Mouse (Mus musculus) left cerebral cortex, postnatal 14 days (tissue): ENCODE measurements around the gene Hagh. TPM values are rescaled to one million over a fixed set of nuclear protein-coding genes. Genes with fewer than 3 reads are reported as not detected.

ENCODE experiments used
- DNase-seq, 2 experiments: peaks; one replicate each; pipeline ENCODE4 v3.0.0; 2021 to 2022; ENCODE audit warnings: low spot score in 2 of 2, mixed read lengths in 1 of 2
- intact Hi-C: fragments of 180-260 bp; cut with DNase I; formaldehyde crosslinking; loops from one replicate; pipeline ENCODE4 v1.15.1; 2025
- total RNA-seq, 2 experiments: library from RNA; stranded (reverse); gene quantifications; 2 replicates each; pipeline ENCODE4 v1.2.3; 2021

The Hagh gene
- total RNA-seq, 2 experiments from 2014 or later, result 120 to 135 TPM

- intact Hi-C loops, result no loop called here
Measured at GRCm38 (mm10) chr17:24848600-24849031, 8.7 kb downstream of the Hagh start.

GRCm38 (mm10) chr17:24849733-24850064 is 9.8 kb downstream of the Hagh start:
- DNase-seq, result no peak
- intact Hi-C loops, result no loop called here

More at GRCm38 (mm10) chr17:24848600-24849031, 8.7 kb downstream of the Hagh start:
- DNase-seq, result no peak

GRCm38 (mm10) chr17:24850065-24850772 is 10.3 kb downstream of the Hagh start, which contains the start of gene Fahd1:
Gene Fahd1, minus strand, starts transcription at chr17:24850364.
- peak; percentile 96 to 99 for DNase-seq
- intact Hi-C loops, result no loop called here

DNA sequence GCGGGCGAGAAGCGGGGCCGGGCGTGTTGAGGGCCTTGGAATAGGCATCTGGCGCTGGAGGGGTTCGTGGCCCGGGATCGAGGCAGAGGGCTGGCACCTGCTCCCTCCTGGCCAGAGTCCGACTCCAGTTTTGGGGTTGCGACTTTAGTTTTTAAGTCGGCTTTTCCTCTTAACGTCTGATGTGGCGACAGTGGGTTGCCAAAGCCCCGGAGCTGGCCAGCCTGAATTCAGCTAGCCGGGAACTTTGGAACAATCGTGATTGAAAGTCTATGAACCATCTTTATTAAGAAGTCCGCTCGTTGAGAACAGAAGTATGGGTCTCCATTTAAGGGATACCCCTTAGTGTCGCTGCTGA is 10.8 kb downstream of the Hagh start:
- intact Hi-C loops, result no loop called here
- DNase-seq, result no peak

- intact Hi-C loops, result no loop called here
Measured at GRCm38 (mm10) chr17:24851381-24852125, 11.6 kb downstream of the Hagh start.

GRCm38 (mm10) chr17:24855838-24856464 is 16.0 kb downstream of the Hagh start:
- no peak for DNase-seq
- intact Hi-C loops, result no loop called here

More at GRCm38 (mm10) chr17:24851381-24852125, 11.6 kb downstream of the Hagh start:
- no peak for DNase-seq

GRCm38 (mm10) chr17:24856589-24856988 is 16.6 kb downstream of the Hagh start:
- intact Hi-C loops, result no loop called here

DNA sequence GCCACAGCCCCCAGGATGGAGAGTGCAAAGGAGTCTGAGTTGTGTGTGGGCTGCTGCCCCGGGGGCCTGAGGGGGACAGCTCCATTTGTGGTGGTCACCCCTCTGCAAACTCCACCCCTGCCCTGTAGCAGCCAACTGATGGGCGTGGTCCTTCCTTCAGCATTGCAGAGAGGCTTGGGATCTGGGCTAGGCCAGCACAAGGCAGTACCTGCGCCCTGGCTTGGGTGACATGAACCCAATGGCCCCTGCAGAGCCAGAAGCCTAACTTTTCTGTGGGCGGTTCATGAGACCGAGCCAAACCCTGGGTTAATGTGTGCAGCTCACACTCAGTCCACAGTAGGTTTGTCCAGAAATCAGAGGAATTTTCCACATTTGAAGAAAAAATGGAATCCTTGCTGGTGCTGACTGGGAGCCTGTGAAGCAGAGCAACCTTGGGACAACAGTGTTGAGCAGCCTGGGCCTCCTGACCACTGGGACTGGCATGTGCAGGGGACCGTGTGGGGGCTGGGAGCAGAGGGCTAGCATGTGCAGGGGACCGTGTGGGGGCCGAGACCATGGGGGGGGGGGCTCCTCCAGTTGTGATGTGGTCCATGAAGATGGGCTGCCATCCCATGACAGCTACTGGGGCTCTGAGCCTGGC is 18.0 kb downstream of the Hagh start:
- intact Hi-C loops, result no loop called here
- DNase-seq, result no peak

More at GRCm38 (mm10) chr17:24856589-24856988, 16.6 kb downstream of the Hagh start:
- DNase-seq, result no peak

- intact Hi-C loops, result no loop called here
- no peak for DNase-seq
Measured at GRCm38 (mm10) chr17:24858967-24859366, 19.0 kb downstream of the Hagh start.

- no peak for DNase-seq
- intact Hi-C loops, result no loop called here
Measured at GRCm38 (mm10) chr17:24860076-24860475, 20.1 kb downstream of the Hagh start.

GRCm38 (mm10) chr17:24861785-24862184 is 21.8 kb downstream of the Hagh start:
- DNase-seq, result no peak
- intact Hi-C loops, result no loop called here

GRCm38 (mm10) chr17:24865776-24866175 is 25.8 kb downstream of the Hagh start, which contains the start of gene Igfals:
Gene Igfals, plus strand, starts transcription at chr17:24865997.
- no peak for DNase-seq
- intact Hi-C loops, result no loop called here

DNA sequence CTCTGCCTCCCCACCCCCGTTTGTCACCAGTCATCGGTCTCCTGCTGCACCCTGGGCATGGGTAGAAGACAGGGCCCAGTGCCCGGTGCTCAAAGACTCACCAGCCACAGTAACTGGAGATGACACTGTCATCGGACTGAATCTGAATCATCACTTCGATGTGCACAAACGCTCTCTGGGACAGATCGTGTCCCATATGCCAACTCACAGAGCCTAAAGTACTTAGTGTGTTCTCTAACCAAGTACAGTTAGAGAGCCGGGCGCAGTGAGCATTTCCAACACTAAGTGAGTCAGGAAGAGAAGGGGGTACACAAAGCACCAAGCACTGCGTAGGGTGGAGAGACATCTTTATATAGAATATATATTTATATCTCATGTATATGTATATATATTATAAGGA is 28.0 kb downstream of the Hagh start:
- peak in 1 of 2 experiments; percentile 77 for DNase-seq

GRCm38 (mm10) chr17:24873695-24874404 is 33.9 kb downstream of the Hagh start:
- intact Hi-C loops, result no loop called here
- no peak for DNase-seq

More for the DNA sequence above, 28.0 kb downstream of the Hagh start:
- intact Hi-C loops, result no loop called here

DNA sequence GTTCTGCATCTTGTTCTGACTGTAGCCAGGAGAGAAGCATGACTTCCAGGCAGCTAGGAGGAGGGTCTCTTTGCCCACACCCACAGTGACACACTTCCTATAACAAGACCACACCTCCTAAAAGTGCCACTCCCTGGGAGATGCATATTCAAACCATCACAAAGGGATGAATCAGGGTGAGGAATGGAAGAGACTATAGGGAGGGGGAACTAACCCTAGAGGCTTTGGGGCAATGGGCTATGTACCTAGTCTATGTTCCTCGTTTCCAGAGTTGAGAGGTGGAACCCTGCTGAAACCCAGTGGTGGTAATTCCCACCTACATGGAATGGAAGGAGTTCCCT is 34.4 kb downstream of the Hagh start:
- intact Hi-C loops, result no loop called here
- DNase-seq, result no peak

DNA sequence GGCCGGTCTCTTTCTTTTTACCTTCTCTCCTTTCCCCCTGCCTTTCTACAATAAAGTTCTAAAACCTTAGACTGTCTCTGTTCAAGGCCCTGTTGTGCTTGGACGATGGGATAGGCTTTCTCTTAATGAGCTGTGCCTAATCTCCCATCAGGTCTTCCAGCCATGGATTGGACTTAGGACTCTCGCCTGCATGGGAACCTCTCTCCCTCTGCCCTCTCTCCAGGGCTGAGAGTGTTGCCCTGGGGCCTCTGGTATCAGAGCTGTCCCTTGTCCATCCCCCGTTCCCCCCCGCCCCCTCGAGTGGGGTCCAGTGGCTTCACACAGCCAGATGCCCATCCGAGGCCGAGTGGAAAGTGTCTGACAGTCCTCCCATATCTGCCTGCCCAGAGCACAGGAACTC is 35.0 kb downstream of the Hagh start:
- no peak for DNase-seq
- intact Hi-C loops, result no loop called here

GRCm38 (mm10) chr17:24877336-24878116 is 37.6 kb downstream of the Hagh start:
- intact Hi-C loops, result no loop called here
- DNase-seq, result no peak

DNA sequence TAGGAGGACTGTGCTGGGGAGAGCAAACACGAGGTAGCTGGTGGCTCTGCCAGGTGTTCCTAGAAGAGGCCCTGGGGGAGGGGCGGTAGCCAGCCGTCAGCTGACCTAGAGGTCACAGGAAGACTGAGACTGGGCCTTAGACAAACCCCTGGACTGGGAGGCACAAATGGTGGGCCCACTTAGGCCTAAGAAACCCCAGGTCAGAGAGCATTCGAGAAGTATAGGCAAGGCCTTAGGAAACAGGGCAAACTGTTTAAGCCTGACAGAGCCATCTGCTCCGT is 38.1 kb downstream of the Hagh start:
- intact Hi-C loops, result no loop called here
- DNase-seq, result no peak

DNA sequence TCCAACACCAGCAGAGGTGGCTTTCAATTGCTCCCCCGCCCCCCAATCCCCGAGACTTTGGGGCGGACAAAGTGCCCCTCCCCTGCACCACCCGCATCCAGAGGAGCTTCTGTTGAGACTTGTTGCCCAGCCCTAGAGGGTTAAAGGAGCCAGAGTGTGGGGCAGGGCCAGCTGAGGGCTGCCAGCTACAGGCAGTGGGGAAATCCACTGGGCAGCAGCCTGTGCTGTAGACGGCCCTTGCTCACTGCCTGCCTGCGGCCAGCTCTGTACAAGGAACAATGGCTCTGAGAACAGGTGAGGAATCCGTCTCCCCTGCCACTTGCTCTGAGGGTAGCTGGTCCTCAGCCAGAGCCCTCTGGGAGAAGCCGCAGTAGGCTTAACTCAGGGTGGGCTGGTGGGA is 38.6 kb downstream of the Hagh start:
- DNase-seq, result no peak
- intact Hi-C loops, result no loop called here
